Mouse (Mus musculus) layer of hippocampus, adult 11-12 months (tissue): Measurements from ENCODE around the gene Pard3b.

Experiments used
- DNase-seq: peaks from one replicate; pipeline ENCODE4 v3.0.0; 2022; ENCODE audit warnings: low spot score

The Pard3b gene

DNA sequence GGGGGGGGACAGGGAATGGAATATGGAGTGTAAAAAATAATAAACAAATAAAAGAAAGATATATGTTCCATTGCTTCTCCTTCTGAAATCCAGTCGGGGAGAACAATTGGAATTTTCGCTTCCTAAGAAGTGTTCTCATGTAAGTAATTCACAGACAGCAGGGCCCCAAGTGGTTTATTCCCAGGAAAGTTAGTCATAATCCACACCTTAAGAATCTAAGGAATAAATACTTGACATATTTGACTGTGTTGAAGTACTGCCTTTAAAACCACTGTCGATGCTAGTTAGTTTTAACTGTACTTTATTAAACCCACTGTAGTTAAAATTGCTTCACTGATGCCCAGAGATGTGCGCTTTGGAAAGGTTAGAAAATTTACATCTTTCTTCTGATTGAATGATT lies 442.5 kb downstream of the Pard3b start:
- DNase-seq = no peak

DNA sequence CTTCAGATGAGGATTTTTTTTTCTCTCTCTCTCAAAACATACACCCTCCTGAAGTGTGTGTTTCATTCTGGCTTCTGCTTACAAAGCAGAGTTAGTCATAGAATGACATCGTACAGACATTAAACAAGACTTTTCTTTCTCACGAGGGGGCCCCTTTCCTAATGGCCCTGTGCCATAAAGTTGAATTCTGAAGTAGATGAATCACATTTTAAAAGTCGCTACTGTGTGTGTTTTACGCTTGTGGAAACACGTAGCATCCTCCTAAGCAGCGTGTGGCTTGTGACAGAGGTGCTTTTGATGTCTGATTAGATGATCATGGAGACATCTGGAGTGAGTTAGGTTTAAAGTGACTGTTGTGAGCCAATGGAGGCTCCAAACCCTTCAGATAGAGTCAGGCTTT lies 447.4 kb downstream of the Pard3b start:
- no peak for DNase-seq

DNA sequence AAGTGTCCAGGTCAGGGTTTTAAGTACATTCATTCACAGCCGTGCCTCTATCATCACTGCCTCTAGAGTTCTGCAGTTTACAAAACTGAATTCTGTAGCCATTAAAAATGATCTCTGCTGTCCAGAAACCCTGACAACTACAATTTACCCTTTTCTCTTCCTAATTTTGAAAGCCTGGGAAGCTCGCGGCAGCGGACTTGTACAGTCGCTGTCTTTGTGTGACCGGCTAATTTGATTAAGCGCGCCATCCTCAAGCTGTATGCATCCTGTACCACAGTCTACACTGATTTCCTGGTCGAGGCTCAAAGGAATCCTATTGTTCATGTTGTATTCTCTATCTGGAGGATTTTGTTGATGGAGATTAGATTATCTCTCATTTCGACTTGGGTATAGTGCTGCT lies 448.8 kb downstream of the Pard3b start:
- DNase-seq = no peak

DNA sequence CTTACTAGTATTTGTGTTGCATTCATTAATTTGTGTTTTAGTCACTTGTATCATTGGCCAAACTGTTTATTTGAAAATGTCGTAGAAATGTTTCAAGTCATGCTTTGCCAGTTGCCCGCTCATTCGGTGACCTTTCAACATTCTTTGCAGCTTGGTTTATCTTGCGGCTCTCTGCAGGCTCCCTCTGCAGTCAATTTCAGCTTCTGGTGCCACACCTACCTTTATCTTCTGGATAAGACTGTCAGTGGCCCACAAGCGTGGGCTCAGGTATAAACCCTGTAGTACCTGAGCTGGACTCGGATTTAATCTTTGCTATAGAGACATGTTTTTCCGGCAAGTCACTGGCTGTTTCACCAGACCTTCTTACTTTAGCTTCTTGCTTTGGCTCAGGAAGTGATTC lies 456.3 kb downstream of the Pard3b start:
- DNase-seq = no peak

DNA sequence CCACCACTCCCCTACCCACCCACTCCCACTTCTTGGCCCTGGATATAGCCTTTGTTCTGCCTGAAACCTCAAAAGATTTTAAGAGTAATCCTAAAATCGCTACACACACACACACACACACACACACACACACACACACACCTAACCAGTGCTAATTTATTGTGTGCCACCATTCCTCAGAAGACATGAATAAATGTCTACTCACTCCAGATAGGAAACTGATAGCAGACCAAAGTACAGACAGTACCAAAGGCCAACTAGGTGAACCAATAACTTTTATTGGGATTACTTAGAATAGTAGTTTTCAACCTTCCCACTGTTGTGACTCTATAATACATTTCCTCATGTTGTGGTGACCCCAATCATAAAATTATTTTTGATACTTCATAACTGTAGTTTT lies 483.8 kb downstream of the Pard3b start:
- no peak for DNase-seq

DNA sequence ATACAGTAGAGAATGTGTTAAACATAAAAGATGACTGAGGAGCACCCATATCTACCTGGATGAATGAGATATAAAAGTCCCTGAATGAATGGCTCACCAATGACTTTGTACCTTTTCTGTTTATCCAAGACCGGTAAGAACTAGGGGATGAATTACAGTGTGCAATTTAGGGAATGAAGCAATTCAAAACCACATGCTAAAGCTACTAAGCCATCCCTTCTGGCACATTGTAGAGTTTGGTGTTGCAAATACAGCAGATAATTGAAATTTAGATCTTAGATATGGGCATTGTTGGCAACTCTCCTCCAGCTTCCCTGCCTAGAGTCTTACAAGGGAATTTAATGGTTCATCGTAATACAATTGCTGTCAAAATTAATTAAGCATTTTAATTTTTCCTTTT lies 490.6 kb downstream of the Pard3b start:
- no peak for DNase-seq

DNA sequence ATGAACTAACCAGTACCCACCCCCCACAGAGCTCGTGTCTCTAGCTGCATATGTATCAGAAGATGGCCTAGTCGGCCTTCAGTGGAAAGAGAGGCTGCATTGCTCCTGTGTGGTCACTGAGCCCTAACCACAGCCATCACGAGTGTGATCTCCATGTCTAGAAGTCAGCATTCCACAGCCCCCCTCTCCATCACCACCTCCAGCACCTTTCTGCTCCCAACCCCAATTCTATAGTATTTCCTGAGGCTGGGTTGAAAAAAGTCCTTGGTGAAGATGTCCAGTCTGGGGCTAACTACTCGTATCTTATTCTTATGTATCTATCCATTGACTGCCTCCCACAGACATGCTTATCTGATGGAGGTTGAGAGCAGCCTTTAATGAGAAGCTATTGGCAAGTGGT lies 509.5 kb downstream of the Pard3b start:
- no peak for DNase-seq

DNA sequence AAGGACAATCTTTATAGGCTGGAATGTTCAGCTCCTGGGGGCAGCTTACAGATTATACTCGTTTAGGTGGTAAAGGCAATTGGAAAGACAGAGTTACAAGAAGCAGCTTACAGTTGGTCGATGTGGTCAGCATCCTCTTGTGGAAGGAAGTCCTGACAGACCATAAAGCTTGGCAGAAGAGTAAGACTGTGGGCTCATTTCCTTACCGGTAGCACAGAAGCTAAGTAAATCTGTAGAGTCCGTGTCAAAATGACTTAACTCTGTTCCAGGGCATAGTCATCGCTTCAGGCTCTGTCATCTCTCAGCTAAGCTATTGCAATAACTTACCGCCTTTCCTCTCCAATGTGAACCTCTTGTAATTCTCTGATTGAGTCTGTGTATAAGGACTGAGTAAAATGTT lies 510.2 kb downstream of the Pard3b start:
- no peak for DNase-seq

DNA sequence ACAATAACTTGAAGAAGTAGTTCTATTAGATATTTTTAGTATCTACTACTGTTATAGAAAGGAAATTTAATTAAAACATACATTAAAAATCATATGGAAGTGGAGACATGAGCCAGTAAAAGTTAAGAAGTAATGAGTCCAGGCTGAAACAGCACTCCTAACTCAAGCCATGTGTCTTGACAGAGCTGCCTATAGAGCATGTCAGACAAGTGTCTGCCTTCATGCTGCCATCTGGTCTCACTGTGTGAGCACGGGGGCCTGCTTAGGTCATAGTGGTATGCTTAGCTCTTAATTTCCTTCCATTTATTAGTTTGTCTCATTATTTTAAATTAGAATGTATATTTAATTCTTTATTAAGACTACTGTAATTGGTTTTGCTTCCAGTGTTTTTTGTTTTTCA lies 517.3 kb downstream of the Pard3b start:
- no peak for DNase-seq

DNA sequence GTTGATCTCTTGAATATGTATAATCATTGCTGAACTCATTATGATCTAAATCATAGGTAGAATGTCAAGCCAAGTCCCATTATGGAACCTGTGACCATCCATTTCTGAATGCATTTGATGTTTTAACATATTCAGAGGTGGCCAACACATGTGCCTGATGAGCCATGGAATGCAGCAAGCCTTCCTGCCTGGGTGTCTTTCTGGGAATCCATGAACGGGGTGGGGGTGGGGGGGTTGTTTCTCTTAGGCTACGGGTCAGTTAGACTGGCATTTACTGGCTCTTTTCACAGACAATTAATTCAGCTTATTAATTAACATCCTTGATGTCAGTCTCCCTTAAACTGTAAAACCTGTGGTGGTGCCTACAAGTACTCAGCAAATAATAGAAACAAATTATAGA lies 521.0 kb downstream of the Pard3b start:
- DNase-seq = no peak

DNA sequence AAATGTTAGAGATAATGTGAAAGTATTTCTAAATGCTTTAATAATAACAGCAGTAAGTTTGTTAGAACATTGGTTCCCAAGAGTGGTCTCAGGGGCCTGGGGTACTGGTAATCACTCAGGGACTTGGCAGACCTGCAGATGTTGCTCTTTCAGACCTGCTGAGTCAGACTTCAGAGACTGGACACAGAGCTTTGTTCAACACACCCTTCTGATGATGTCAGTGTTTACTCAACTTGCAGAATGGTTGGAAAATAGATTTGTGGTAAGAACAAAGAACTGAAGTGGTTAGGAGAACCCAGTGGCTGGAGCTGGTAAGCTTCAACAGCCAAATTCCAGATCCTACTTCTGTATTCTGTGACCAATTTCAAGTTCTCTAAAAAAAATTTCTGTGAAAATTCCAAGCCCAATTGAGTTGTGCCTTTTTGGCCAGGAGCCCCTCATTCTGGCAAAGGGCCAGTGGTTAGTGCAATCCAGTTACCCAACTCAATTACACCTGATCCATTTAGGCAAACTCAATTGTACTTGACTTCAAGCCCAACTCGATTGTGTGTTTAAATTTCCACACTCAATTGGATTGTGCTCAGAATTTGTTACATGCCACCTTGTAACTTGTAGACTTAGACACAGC lies 536.5 kb downstream of the Pard3b start:
- DNase-seq = no peak

DNA sequence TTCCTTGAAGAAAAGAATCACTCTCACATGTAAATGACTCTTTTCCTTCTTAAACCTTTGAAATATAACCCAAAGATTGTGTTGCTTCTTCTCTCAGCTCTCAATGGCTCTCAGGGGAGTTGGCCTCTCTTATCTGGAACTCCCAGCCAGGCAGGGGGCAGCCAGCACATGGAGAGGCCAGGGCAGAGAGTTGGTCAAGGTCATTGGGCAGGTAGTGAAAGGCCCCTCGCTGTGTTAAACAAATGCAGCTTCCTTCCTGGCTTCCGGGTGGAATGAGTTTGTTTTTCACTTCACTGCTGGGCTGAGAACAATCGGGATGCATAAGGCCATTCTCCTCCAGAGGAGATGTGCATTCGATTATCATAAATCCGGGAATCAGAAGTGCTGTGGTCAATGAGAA lies 543.0 kb downstream of the Pard3b start:
- no peak for DNase-seq

DNA sequence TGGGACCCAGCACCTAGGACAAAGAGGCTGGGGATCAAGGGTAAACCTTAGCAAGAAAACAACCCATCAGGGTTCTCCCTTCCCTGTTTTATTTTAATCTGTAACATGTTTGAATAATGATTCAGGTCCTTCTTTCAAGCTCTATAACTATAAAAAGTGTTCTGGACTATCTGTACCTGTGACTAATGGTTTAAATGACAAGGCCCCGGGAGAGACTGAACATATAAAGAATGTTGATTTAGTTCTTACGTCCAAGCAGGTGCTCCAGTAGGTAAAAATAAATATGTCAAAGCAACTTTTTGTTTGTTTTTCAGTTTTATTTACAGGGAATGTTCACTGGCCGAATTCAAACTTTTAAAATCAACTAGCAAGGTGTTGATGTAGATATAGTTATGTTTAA lies 544.0 kb downstream of the Pard3b start:
- no peak for DNase-seq

DNA sequence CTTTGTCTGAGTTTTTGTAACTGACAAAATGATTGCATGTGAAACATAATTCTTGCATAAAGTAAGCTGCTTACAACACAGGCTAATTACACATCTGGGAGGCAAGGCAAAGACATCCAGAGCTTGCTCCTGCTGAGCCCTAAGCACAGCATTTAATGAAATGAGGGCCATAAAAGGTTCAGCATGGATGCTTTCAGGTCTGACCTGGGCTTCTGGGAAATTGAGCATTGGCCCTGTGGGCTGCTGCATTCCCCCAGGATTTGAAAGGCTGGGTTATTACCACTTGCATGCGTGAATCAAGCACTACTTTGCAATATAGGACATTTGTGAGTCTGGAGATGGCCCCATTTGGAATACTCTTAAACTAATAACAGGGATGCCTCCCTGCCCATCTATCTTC lies 552.2 kb downstream of the Pard3b start:
- DNase-seq = no peak

DNA sequence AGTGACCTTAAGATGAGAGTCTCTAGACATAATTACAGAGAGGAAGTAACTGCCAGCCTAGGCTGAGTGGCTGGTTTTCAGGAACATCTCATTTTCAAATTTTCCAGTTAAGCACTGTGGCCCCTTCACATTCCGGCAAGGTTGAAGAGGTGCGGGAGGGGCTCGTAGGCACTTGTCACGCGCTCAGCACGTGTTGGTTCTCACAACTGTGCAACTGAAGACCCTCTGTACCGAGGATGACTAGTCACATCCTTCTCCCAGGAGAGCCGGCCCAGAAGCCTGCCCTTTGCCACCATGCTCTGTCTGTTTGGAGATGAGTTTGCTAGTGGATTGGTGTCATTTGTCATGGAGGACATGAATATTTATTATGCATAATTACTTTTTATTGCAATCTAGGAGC lies 558.9 kb downstream of the Pard3b start:
- DNase-seq = no peak

DNA sequence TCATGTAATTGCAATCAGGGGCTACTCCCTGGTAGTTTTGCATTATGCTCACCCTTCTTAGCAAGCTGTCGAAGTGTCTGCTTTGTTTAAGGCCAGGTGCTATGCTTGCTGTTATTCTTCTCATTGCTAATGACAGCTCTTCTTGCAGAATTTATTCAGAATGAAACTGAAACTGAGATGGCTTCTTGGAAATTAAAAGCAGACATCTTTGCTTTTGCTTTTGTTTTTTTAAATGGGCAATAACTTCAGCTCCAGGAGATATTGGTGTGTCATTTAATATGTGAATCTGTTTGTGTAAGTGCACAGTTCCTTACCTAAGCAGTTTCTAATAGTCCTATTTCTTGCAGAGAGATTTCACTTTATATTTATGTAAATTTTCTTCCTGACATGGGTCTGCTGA lies 562.3 kb downstream of the Pard3b start:
- DNase-seq = no peak

DNA sequence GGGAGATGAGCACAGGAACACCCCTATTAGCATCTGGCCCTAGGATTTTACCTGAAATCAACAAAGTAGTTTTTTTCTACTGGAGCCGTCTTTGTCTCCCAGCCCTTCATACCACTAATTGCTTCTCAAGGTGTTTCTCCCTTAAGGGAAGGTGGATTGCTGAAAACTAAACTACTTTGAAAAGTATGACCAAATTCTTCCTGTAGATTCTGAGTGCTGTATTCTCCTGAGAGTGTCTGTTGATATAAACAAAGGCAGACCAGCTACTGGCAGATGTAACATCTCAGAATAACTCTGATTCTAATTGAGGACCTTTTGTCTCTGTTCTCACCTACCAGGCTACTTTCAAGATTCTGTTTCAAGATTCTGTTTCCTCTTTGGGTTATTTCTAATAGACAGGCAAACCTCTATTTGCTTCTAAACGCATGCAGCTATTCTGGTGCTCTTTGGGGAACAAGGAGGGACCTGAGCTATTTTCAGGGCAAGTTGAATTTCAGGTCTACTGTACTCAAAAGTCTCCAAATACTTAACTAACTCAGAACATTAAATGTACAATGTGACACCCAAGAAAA lies 563.1 kb downstream of the Pard3b start:
- no peak for DNase-seq

DNA sequence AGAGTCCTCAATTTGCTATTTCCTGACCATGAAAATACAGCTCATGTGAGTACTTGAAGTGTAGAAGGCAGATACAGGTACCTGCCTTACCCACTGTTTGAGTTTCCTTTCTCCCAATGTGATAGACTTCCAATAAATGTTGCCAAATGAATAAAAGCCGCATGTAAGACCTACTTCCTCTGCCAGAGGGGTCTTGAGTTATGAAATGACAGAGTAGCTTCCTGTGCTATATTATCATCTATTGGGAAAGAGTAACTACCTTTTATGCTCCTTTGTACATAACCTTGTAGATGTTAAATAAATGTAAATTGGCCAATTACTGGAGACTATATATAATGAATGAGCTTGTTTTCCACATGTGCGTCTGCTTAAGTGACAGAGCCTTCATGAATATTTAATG lies 574.7 kb downstream of the Pard3b start:
- no peak for DNase-seq

DNA sequence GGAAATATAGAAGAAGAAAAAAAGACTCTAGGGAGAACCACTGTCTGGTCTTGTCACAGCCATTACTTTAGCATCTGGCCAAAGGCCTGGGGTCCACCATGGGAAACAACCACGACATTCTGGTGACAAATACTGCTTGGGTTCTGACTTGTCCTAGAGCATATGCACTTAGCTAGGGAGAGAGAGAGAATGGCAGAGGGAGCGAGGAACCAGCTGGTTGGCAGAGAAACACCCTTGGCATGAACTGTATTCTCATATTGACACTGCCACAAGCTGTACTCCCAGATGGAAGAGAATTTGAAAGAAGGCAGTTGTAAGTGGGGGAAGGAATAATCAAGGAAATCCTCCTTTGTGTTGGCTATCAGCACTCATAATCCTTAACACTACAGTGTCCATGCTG lies 577.2 kb downstream of the Pard3b start:
- peak; percentile 51 for DNase-seq

DNA sequence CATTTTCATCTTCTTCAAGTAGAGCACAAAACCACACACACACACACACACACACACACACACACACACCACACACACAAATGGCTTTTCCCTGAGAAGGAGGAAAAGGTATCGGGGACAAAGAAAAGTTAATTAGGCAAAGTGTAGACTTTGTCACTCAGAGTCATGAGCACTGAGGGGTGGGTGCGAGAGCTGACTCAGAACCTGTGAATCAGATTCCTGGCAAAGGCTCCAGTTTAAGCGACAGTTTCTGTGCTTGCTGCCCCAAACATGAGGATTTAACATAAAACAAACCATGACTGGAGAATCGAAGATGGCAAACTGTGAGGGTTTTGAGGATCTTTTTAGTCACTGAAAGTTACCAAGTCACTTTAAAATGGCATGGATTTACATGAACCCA lies 577.9 kb downstream of the Pard3b start:
- no peak for DNase-seq

DNA sequence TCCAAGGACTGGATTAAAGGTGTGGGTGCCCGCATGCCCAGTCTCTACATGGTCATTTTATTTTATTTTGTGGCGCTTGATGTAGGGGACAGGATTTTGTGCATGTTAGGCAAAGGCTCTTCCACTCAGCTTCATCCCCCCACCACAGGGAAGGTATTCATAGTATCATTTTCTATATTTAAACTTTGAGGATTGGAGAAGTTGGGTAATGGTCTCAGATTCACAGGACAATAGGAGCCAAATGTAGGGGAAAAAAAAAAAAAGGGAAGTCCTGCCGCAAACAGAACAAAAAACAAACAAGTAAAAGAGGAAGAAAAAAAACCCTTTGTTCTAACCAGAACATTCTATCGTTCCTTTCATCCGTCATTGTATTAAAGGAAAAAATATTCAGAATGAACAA lies 590.5 kb downstream of the Pard3b start:
- no peak for DNase-seq

DNA sequence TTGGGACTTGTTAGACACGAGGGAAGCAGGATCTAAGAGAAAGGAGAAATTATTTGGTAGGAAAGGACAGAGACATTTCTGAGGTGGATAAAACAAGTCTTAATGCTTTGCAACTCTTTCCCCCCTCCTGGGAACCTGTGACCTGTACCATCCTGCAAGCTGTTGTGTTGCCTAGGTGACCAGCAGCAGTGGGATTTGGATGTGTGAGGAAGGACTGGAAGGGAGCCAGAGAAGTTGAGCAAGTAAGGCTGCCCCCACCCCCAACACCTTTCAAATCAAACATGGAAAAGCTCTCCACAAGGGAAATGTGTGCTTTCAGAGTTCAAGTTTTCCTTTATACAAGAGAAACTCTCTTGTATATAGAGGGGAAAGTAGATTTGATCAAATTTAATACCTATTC lies 595.4 kb downstream of the Pard3b start:
- DNase-seq = no peak

DNA sequence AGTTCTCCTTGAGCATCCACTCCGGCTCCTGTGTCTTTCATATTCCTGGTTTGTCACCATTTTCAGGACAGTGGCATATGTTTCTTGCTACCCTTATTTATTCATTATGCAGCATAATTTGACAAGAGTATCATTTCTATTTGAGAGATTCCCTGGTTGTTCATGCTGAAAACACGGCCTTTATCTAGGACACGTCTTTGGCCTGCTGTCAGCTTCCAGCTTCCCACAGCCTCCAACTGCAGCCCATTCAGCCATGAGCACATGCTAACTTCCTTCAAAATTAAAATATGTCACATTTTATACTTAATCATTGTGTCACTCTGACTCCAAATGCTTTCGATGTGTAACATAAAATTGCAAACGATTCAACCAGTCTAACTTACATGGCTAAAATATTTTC lies 596.5 kb downstream of the Pard3b start:
- no peak for DNase-seq

DNA sequence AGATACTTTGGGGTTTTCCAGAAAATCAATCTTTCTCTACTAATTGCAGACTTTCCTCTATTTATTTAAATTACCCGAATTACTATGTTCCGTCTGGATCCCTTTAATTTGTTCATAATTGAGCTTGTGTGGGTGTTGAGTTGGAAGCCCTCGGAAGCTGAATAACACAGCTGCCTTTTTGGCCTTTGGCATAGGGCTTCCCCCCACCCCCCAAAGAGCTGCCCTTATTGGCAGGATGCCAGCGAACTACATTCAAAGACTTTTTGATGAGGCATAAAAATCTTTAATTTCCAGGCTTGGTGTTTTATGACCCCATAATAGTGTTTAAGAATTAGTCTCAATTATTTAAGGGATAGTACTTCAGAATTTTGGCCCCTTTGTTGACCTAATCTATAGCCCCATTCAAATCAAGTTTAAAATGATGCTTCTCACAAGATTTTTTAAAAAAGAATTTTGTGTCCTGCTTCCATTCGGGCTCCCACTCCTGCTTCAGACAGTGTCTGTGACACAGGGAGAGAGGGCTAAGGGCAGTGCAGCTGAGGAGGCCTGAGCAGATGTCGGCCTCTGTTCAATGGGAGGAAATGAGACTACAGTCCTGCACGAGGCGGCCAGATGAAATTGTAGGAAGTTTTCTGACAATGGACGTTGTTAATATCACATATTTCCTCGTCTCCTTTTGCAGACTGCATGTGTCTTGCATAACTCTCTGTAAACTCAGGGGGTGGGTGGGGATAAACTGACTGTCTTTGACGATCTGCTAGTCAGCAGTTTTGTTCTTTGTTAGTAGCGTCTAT lies 605.8 kb downstream of the Pard3b start:
- DNase-seq = no peak
